Mouse (Mus musculus) forebrain, embryonic 16.5 days (tissue): Measurements from ENCODE around the gene Shh. TPM values are rescaled to one million over a fixed set of nuclear protein-coding genes. Genes with fewer than 3 reads are reported as not detected.

Experiments used
- ATAC-seq: fragments of 200-750 bp; cut with Nextera tagmentation; 2 replicates; pipeline ENCODE4 v1.8.0; 2017; ENCODE audit warnings: mild to moderate bottlenecking, moderate library complexity
- H3K27ac ChIP-seq: fragments of 300-500 bp; sonication (generic); 2 replicates; pipeline ENCODE4 v1.5.1; 2014; ENCODE audit warnings: low read length, control low read depth
- H3K27me3 ChIP-seq: fragments of 300-500 bp; sonication (generic); replicated peaks from 2 replicates; pipeline ENCODE4 v1.6.1; 2014; ENCODE audit warnings: low read length; ENCODE audit not compliant: control insufficient read depth, insufficient read depth
- H3K36me3 ChIP-seq: fragments of 300-500 bp; sonication (generic); 2 replicates; pipeline ENCODE4 v1.6.1; 2014; ENCODE audit not compliant: control insufficient read depth, insufficient read depth
- H3K4me1 ChIP-seq: fragments of 300-500 bp; sonication (generic); replicated peaks from 2 replicates; pipeline ENCODE4 v1.6.1; 2014; ENCODE audit warnings: low read length; ENCODE audit not compliant: control insufficient read depth, insufficient read depth
- H3K4me2 ChIP-seq: fragments of 300-500 bp; sonication (generic); 2 replicates; pipeline ENCODE4 v1.6.1; 2014; ENCODE audit warnings: mild to moderate bottlenecking, low read length, control low read depth
- H3K4me3 ChIP-seq: fragments of 300-500 bp; sonication (generic); replicated peaks from 2 replicates; pipeline ENCODE4 v1.5.1; 2014; ENCODE audit warnings: mild to moderate bottlenecking, low read length, control low read depth
- H3K9ac ChIP-seq: fragments of 300-500 bp; sonication (generic); replicated peaks from 2 replicates; pipeline ENCODE4 v1.6.1; 2014; ENCODE audit warnings: low read depth, low read length, control low read depth
- H3K9me3 ChIP-seq: fragments of 300-500 bp; sonication (generic); 2 replicates; pipeline ENCODE4 v1.6.1; 2016; ENCODE audit warnings: low read length; ENCODE audit not compliant: control insufficient read depth
- WGBS: fragments of 180-500 bp; shearing (Covaris S2); extraction: QIAGEN DNeasy Blood & Tissue Kit; methylation state at CpG from one replicate; pipeline ENCODE4 v1.1.7; 2014; 5-methylcytosine and 5-hydroxymethylcytosine counted together
- polyA plus RNA-seq: library from polyadenylated mRNA; unstranded; fragments of >200 nt; fragmentation: Nextera tagmentation; extraction: Ambion mirVana; gene quantifications from 2 replicates; pipeline ENCODE4 v1.2.1, GENCODE M21; 2015

Shh gene
- polyA plus RNA-seq, 1 experiment from 2014 or later = 1.2 TPM

GRCm38 (mm10) chr5:28460556-28461350 lies 6.3 kb downstream of the Shh start:
- Histone ChIP-seq H3K4me2 (no peak overlapping the region), H3K36me3 (no peaks in the 10 kb centered on the region), H3K4me3 (no peak overlapping the region), H3K27ac (no peak overlapping the region), H3K27me3 (peaks cover 90% of the 10 kb centered on the region), H3K4me1 (peaks cover 44% of the 10 kb centered on the region), H3K9ac (no peak overlapping the region), H3K9me3 (no peaks in the 10 kb centered on the region)
- ATAC-seq = no peak
- WGBS = 3% methylated on average over 17 of the region's 17 CpGs

- no peak overlapping the region for H3K4me3 ChIP-seq
- peaks cover 83% of the 10 kb centered on the region for H3K27me3 ChIP-seq
- no peak overlapping the region for H3K9ac ChIP-seq
- no peaks in the 10 kb centered on the region for H3K9me3 ChIP-seq
- no peak overlapping the region for H3K27ac ChIP-seq
- no peak for ATAC-seq
- no peak overlapping the region for H3K4me2 ChIP-seq
- WGBS = 2% methylated on average over 41 of the region's 41 CpGs
- peaks cover 35% of the 10 kb centered on the region for H3K4me1 ChIP-seq
- H3K36me3 ChIP-seq = no peaks in the 10 kb centered on the region
Observed at GRCm38 (mm10) chr5:28459456-28460225, 7.4 kb downstream of the Shh start.

- no peaks in the 10 kb centered on the region for H3K9me3 ChIP-seq
- H3K4me3 ChIP-seq = peak overlapping the region; percentile 50
- 0 out of 2 replicates have a peak, but pooled peaks have one; percentile 11 for ATAC-seq
- H3K27ac ChIP-seq = no peak overlapping the region
- no peak overlapping the region for H3K9ac ChIP-seq
- under 1% methylated on average over 27 of the region's 27 CpGs for WGBS
- H3K4me1 ChIP-seq = peaks cover 27% of the 10 kb centered on the region
- H3K27me3 ChIP-seq = peaks cover 76% of the 10 kb centered on the region
- peak overlapping the region; percentile 76 for H3K4me2 ChIP-seq
- H3K36me3 ChIP-seq = no peaks in the 10 kb centered on the region
Observed at GRCm38 (mm10) chr5:28458821-28459240, 8.2 kb downstream of the Shh start.

GRCm38 (mm10) chr5:28457921-28458641 lies 9.0 kb downstream of the Shh start:
- Histone ChIP-seq H3K27ac (no peak overlapping the region), H3K4me2 (peak overlapping the region; percentile 76), H3K27me3 (peaks cover 68% of the 10 kb centered on the region), H3K9ac (peak overlapping the region; percentile 17; the same call in 1 of the 2 replicates), H3K36me3 (no peaks in the 10 kb centered on the region), H3K9me3 (no peaks in the 10 kb centered on the region), H3K4me1 (peaks cover 25% of the 10 kb centered on the region), H3K4me3 (peak overlapping the region; percentile 50)
- WGBS = under 1% methylated on average over 90 of the region's 95 CpGs
- ATAC-seq = peak; percentile 72

GRCm38 (mm10) chr5:28456366-28456765 lies 10.7 kb downstream of the Shh start:
- H3K9ac ChIP-seq = no peak overlapping the region
- H3K4me1 ChIP-seq = peaks cover 22% of the 10 kb centered on the region
- H3K27me3 ChIP-seq = peaks cover 51% of the 10 kb centered on the region
- H3K4me2 ChIP-seq = no peak overlapping the region
- no peaks in the 10 kb centered on the region for H3K9me3 ChIP-seq
- 74% methylated on average over 1 of the region's 1 CpGs for WGBS
- ATAC-seq = no peak
- H3K4me3 ChIP-seq = no peak overlapping the region
- H3K27ac ChIP-seq = no peak overlapping the region
- no peaks in the 10 kb centered on the region for H3K36me3 ChIP-seq

- ATAC-seq = no peak
- WGBS = 86% methylated on average over 5 of the region's 5 CpGs
- H3K27ac ChIP-seq = no peak overlapping the region
- H3K4me2 ChIP-seq = no peak overlapping the region
- H3K9me3 ChIP-seq = no peaks in the 10 kb centered on the region
- peaks cover 46% of the 10 kb centered on the region for H3K27me3 ChIP-seq
- H3K36me3 ChIP-seq = no peaks in the 10 kb centered on the region
- H3K4me1 ChIP-seq = peaks cover 22% of the 10 kb centered on the region
- no peak overlapping the region for H3K4me3 ChIP-seq
- no peak overlapping the region for H3K9ac ChIP-seq
Observed at GRCm38 (mm10) chr5:28455721-28456120, 11.3 kb downstream of the Shh start.

- no peak overlapping the region for H3K9ac ChIP-seq
- no peak overlapping the region for H3K27ac ChIP-seq
- WGBS = 90% methylated on average over 6 of the region's 6 CpGs
- ATAC-seq = no peak
- H3K9me3 ChIP-seq = no peaks in the 10 kb centered on the region
- H3K27me3 ChIP-seq = peaks cover 35% of the 10 kb centered on the region
- H3K4me3 ChIP-seq = no peak overlapping the region
- H3K4me1 ChIP-seq = peaks cover 15% of the 10 kb centered on the region
- no peak overlapping the region for H3K4me2 ChIP-seq
- H3K36me3 ChIP-seq = no peaks in the 10 kb centered on the region
Observed at GRCm38 (mm10) chr5:28454546-28454945, 12.5 kb downstream of the Shh start.

- H3K4me3 ChIP-seq = no peak overlapping the region
- no peak overlapping the region for H3K4me2 ChIP-seq
- H3K27ac ChIP-seq = no peak overlapping the region
- H3K27me3 ChIP-seq = peaks cover 26% of the 10 kb centered on the region
- no peak for ATAC-seq
- no peaks in the 10 kb centered on the region for H3K36me3 ChIP-seq
- no peaks in the 10 kb centered on the region for H3K9me3 ChIP-seq
- no peak overlapping the region for H3K9ac ChIP-seq
- peaks cover 9% of the 10 kb centered on the region for H3K4me1 ChIP-seq
- 23% methylated on average over 3 of the region's 3 CpGs for WGBS
Observed at GRCm38 (mm10) chr5:28453523-28453922, 13.5 kb downstream of the Shh start.

GRCm38 (mm10) chr5:28453086-28453485 lies 14.0 kb downstream of the Shh start:
- Histone ChIP-seq H3K27me3 (peaks cover 21% of the 10 kb centered on the region), H3K36me3 (no peaks in the 10 kb centered on the region), H3K9ac (no peak overlapping the region), H3K4me2 (no peak overlapping the region), H3K27ac (no peak overlapping the region), H3K9me3 (no peaks in the 10 kb centered on the region), H3K4me1 (peaks cover 5% of the 10 kb centered on the region), H3K4me3 (no peak overlapping the region)
- ATAC-seq = no peak
- WGBS = 83% methylated on average over 5 of the region's 5 CpGs
